Mouse (Mus musculus) lung, postnatal 0 days (tissue): ENCODE results near the gene Srrm3. TPM values are rescaled to one million over a fixed set of nuclear protein-coding genes. Genes with fewer than 3 reads are reported as not detected.

Experiments used
- ATAC-seq: fragments of 200-750 bp; cut with Nextera tagmentation; 2 replicates; pipeline ENCODE4 v1.8.0; 2017; ENCODE audit warnings: moderate library complexity
- DNase-seq: peaks from one replicate; pipeline ENCODE4 v3.0.0-alpha.2; 2016; ENCODE audit warnings: low spot score
- H3K27ac ChIP-seq: fragments of 300-500 bp; sonication (generic); 2 replicates; pipeline ENCODE4 v1.5.1; 2014; ENCODE audit warnings: antibody characterized with exemption, mild to moderate bottlenecking, low read length, mixed read lengths
- H3K27me3 ChIP-seq: fragments of 300-500 bp; sonication (generic); replicated peaks from 2 replicates; pipeline ENCODE4 v1.6.1; 2014; ENCODE audit warnings: low read length, mixed read lengths; ENCODE audit not compliant: insufficient read depth
- H3K36me3 ChIP-seq: fragments of 300-500 bp; sonication (generic); 2 replicates; pipeline ENCODE4 v1.6.1; 2014; ENCODE audit warnings: low read length, mixed read lengths; ENCODE audit not compliant: insufficient read depth
- H3K4me1 ChIP-seq: fragments of 300-500 bp; sonication (generic); 2 replicates; pipeline ENCODE4 v1.6.1; 2014; ENCODE audit warnings: antibody characterized with exemption, low read depth, low read length, mixed read lengths; ENCODE audit not compliant: insufficient read depth
- H3K4me2 ChIP-seq: fragments of 300-500 bp; sonication (generic); replicated peaks from 2 replicates; pipeline ENCODE4 v1.6.1; 2014; ENCODE audit warnings: low read depth, mild to moderate bottlenecking, low read length, moderate library complexity, mixed read lengths
- H3K4me3 ChIP-seq: fragments of 300-500 bp; sonication (generic); 2 replicates; pipeline ENCODE4 v1.5.1; 2014; ENCODE audit warnings: low read depth, low read length
- H3K9ac ChIP-seq: fragments of 300-500 bp; sonication (generic); replicated peaks from 2 replicates; pipeline ENCODE4 v1.6.1; 2014; ENCODE audit warnings: low read depth, mild to moderate bottlenecking
- H3K9me3 ChIP-seq: fragments of 300-500 bp; sonication (generic); 2 replicates; pipeline ENCODE4 v1.6.1; 2016; ENCODE audit warnings: low read length, mixed read lengths
- CTCF ChIP-seq: IDR thresholded peaks from 2 replicates; pipeline ENCODE4 v1.5.1; 2016; ENCODE audit warnings: antibody characterized with exemption, mild to moderate bottlenecking
- EP300 ChIP-seq: IDR thresholded peaks from 2 replicates; pipeline ENCODE4 v1.6.1; 2016; ENCODE audit warnings: antibody characterized with exemption, mild to moderate bottlenecking, control low read depth
- WGBS: fragments of 180-500 bp; shearing (Covaris S2); extraction: QIAGEN DNeasy Blood & Tissue Kit; methylation state at CpG from one replicate; pipeline ENCODE4 v1.1.7; 2014; 5-methylcytosine and 5-hydroxymethylcytosine counted together
- microRNA-seq: library from miRNA; unstranded; fragments of <30 nt; microRNA quantifications from one replicate; pipeline ENCODE4, GENCODE M21; 2016
- polyA plus RNA-seq: library from polyadenylated mRNA; unstranded; fragments of >200 nt; fragmentation: Nextera tagmentation; extraction: Ambion mirVana; gene quantifications from 2 replicates; pipeline ENCODE4 v1.2.1, GENCODE M21; 2015

The Srrm3 gene
- polyA plus RNA-seq, 1 experiment from 2014 or later = not detected

GRCm38 (mm10) chr5:135919902-135920301 is 113.2 kb downstream of the Srrm3 start:
- Histone ChIP-seq H3K9me3 (no peaks in the 10 kb centered on the region), H3K27ac (no peak overlapping the region), H3K9ac (no peak overlapping the region), H3K4me1 (peaks cover 5% of the 10 kb centered on the region; the same call in 1 of the 2 replicates), H3K4me2 (no peak overlapping the region), H3K27me3 (no peaks in the 10 kb centered on the region), H3K4me3 (no peak overlapping the region), H3K36me3 (peaks cover 16% of the 10 kb centered on the region; the same call in 1 of the 2 replicates)
- DNase-seq (no peak), ATAC-seq (no peak)
- TF ChIP-seq CTCF (no peak), EP300 (no peak)
- 73% methylated on average over 3 of the region's 3 CpGs for WGBS

GRCm38 (mm10) chr5:135923901-135924300 is 117.2 kb downstream of the Srrm3 start:
- Histone ChIP-seq H3K9me3 (no peaks in the 10 kb centered on the region), H3K4me3 (no peak overlapping the region), H3K9ac (no peak overlapping the region), H3K27me3 (no peaks in the 10 kb centered on the region), H3K36me3 (peaks cover 21% of the 10 kb centered on the region; the same call in 1 of the 2 replicates), H3K4me1 (no peaks in the 10 kb centered on the region), H3K4me2 (no peak overlapping the region), H3K27ac (no peak overlapping the region)
- ATAC-seq (no peak), DNase-seq (no peak)
- WGBS = 93% methylated on average over 7 of the region's 7 CpGs
- TF ChIP-seq CTCF (no peak), EP300 (no peak)

Small RNAs within 50 kb of the gene (microRNA-seq; reads per million reads assigned to microRNA genes)
- not detected for gene Gm23268

Other genes starting within 250 kb of the Srrm3 start
- gene Ccl26, start 243.3 kb upstream of the Srrm3 start, polyA plus RNA-seq = not detected in 2 replicates
- gene Ccl24, start 233.8 kb upstream of the Srrm3 start, polyA plus RNA-seq = 0.71 and 0.84 TPM in 2 replicates
- gene Rhbdd2, start 174.3 kb upstream of the Srrm3 start, polyA plus RNA-seq = 24.7 and 25.8 TPM in 2 replicates
- gene Por, start 136.9 kb upstream of the Srrm3 start, polyA plus RNA-seq = 130 and 135 TPM in 2 replicates
- gene Tmem120a, start 62.4 kb upstream of the Srrm3 start, polyA plus RNA-seq = 44.0 and 45.2 TPM in 2 replicates
- 1.7 TPM in 2 replicates for gene Styxl1, start 28.5 kb upstream of the Srrm3 start, polyA plus RNA-seq
- gene Mdh2, start 28.4 kb upstream of the Srrm3 start, polyA plus RNA-seq = 281 and 302 TPM in 2 replicates
- gene Hspb1, start 81.0 kb downstream of the Srrm3 start, polyA plus RNA-seq = 198 and 248 TPM in 2 replicates
- 75.5 and 87.5 TPM in 2 replicates for gene Ywhag, start 127.7 kb downstream of the Srrm3 start, polyA plus RNA-seq
- gene Ssc4d, start 167.6 kb downstream of the Srrm3 start, polyA plus RNA-seq = 1.8 and 2.5 TPM in 2 replicates
- 0.24 and 0.35 TPM in 2 replicates for gene Zp3, start 173.2 kb downstream of the Srrm3 start, polyA plus RNA-seq
- gene Dtx2, start 187.9 kb downstream of the Srrm3 start, polyA plus RNA-seq = 18.9 and 21.6 TPM in 2 replicates
- gene Upk3b, start 231.6 kb downstream of the Srrm3 start, polyA plus RNA-seq = 35.7 and 38.8 TPM in 2 replicates
- 1.1 and 1.2 TPM in 2 replicates for gene Upk3bl, start 247.6 kb downstream of the Srrm3 start, polyA plus RNA-seq